Mouse (Mus musculus): ENCODE measurements around the gene Gm20388. TPM values are rescaled to one million over a fixed set of nuclear protein-coding genes. Genes with fewer than 3 reads are reported as not detected.
A peak's percentile ranks its signal among the peaks of the same experiment; 100 is the strongest.

Gene Gm20388
- polyA plus RNA-seq, 1 experiment from 2014 or later, result 3.6 TPM

GRCm38 (mm10) chr8:124083611-124084010 lies 4173.0 kb downstream of the Gm20388 start:
- no peaks in the 10 kb centered on the region for H3K9me3 ChIP-seq
- 83% methylated on average over 7 of the region's 7 CpGs for WGBS

GRCm38 (mm10) chr8:124085668-124086067 lies 4175.0 kb downstream of the Gm20388 start:
- Histone ChIP-seq H3K4me1 (peaks cover 13% of the 10 kb centered on the region), H3K36me3 (replicated peaks) (no peaks in the 10 kb centered on the region), H3K4me3 (no peak overlapping the region), H3K9me3 (no peaks in the 10 kb centered on the region), H3K27me3 (replicated peaks; ENCODE audit: low read depth, poor library complexity, severe bottlenecking) (no peaks in the 10 kb centered on the region), H3K27ac (replicated peaks) (no peak overlapping the region)
- DNase-seq (ENCODE audit: low spot score), result no peak
- WGBS, result 75% methylated on average over 4 of the region's 4 CpGs

More at GRCm38 (mm10) chr8:124083611-124084010, 4173.0 kb downstream of the Gm20388 start:
- no peak for DNase-seq (ENCODE audit: low spot score)
- Histone ChIP-seq H3K4me1 (peaks cover 19% of the 10 kb centered on the region), H3K36me3 (replicated peaks) (no peaks in the 10 kb centered on the region), H3K27me3 (replicated peaks; ENCODE audit: low read depth, poor library complexity, severe bottlenecking) (no peaks in the 10 kb centered on the region), H3K27ac (replicated peaks) (0 out of 2 replicates have a peak overlapping the region, but pooled peaks have one; percentile 6), H3K4me3 (no peak overlapping the region)

GRCm38 (mm10) chr8:124088092-124088613 lies 4177.5 kb downstream of the Gm20388 start:
- WGBS, result 38% methylated on average over 11 of the region's 11 CpGs
- no peaks in the 10 kb centered on the region for H3K36me3 ChIP-seq (replicated peaks)
- H3K27me3 ChIP-seq (replicated peaks; ENCODE audit: low read depth, poor library complexity, severe bottlenecking), result no peaks in the 10 kb centered on the region
- H3K9me3 ChIP-seq, result 0 out of 2 replicates have a peak, but pooled peaks cover 3% of the 10 kb centered on the region
- H3K27ac ChIP-seq (replicated peaks), result peak overlapping the region; percentile 54; the same call in 1 of the 2 replicates
- no peak for DNase-seq (ENCODE audit: low spot score)
- H3K4me1 ChIP-seq, result peaks cover 9% of the 10 kb centered on the region
- no peak overlapping the region for H3K4me3 ChIP-seq

GRCm38 (mm10) chr8:124089016-124089415 lies 4178.4 kb downstream of the Gm20388 start:
- 79% methylated on average over 5 of the region's 5 CpGs for WGBS
- Histone ChIP-seq H3K4me3 (no peak overlapping the region), H3K9me3 (0 out of 2 replicates have a peak, but pooled peaks cover 3% of the 10 kb centered on the region), H3K36me3 (replicated peaks) (no peaks in the 10 kb centered on the region), H3K27me3 (replicated peaks; ENCODE audit: low read depth, poor library complexity, severe bottlenecking) (no peaks in the 10 kb centered on the region), H3K27ac (replicated peaks) (no peak overlapping the region), H3K4me1 (peaks cover 9% of the 10 kb centered on the region)
- no peak for DNase-seq (ENCODE audit: low spot score)

GRCm38 (mm10) chr8:124090473-124090872 lies 4179.8 kb downstream of the Gm20388 start:
- Histone ChIP-seq H3K9me3 (0 out of 2 replicates have a peak, but pooled peaks cover 3% of the 10 kb centered on the region), H3K36me3 (replicated peaks) (no peaks in the 10 kb centered on the region), H3K27me3 (replicated peaks; ENCODE audit: low read depth, poor library complexity, severe bottlenecking) (no peaks in the 10 kb centered on the region), H3K27ac (replicated peaks) (no peak overlapping the region), H3K4me1 (peaks cover 9% of the 10 kb centered on the region), H3K4me3 (no peak overlapping the region)
- 93% methylated on average over 5 of the region's 5 CpGs for WGBS
- DNase-seq (ENCODE audit: low spot score), result no peak

GRCm38 (mm10) chr8:124098953-124099622 lies 4188.4 kb downstream of the Gm20388 start:
- Histone ChIP-seq H3K4me1 (peaks cover 19% of the 10 kb centered on the region), H3K36me3 (replicated peaks) (no peaks in the 10 kb centered on the region), H3K9me3 (no peaks in the 10 kb centered on the region), H3K27ac (replicated peaks) (peak overlapping the region; percentile 78), H3K4me3 (no peak overlapping the region), H3K27me3 (replicated peaks; ENCODE audit: low read depth, poor library complexity, severe bottlenecking) (no peaks in the 10 kb centered on the region)
- WGBS, result 40% methylated on average over 11 of the region's 11 CpGs
- peak; percentile 77 for DNase-seq (ENCODE audit: low spot score)

GRCm38 (mm10) chr8:124099623-124099965 lies 4189.0 kb downstream of the Gm20388 start:
- no peak for DNase-seq (ENCODE audit: low spot score)
- Histone ChIP-seq H3K36me3 (replicated peaks) (no peaks in the 10 kb centered on the region), H3K4me1 (peaks cover 19% of the 10 kb centered on the region), H3K4me3 (no peak overlapping the region), H3K9me3 (no peaks in the 10 kb centered on the region), H3K27ac (replicated peaks) (peak overlapping the region; percentile 78; the same call in 1 of the 2 replicates), H3K27me3 (replicated peaks; ENCODE audit: low read depth, poor library complexity, severe bottlenecking) (no peaks in the 10 kb centered on the region)
- 75% methylated on average over 6 of the region's 6 CpGs for WGBS

- Histone ChIP-seq H3K27ac (replicated peaks) (no peak overlapping the region), H3K36me3 (replicated peaks) (no peaks in the 10 kb centered on the region), H3K4me1 (peaks cover 13% of the 10 kb centered on the region; the same call in 1 of the 2 replicates), H3K9me3 (no peaks in the 10 kb centered on the region), H3K27me3 (replicated peaks; ENCODE audit: low read depth, poor library complexity, severe bottlenecking) (no peaks in the 10 kb centered on the region), H3K4me3 (no peak overlapping the region)
- DNase-seq (ENCODE audit: low spot score), result no peak
- WGBS, result 72% methylated on average over 6 of the region's 6 CpGs
Measured at GRCm38 (mm10) chr8:124105869-124106268, 4195.2 kb downstream of the Gm20388 start.

- no peak for DNase-seq (ENCODE audit: low spot score)
- Histone ChIP-seq H3K4me3 (no peak overlapping the region), H3K27ac (replicated peaks) (no peak overlapping the region), H3K9me3 (no peaks in the 10 kb centered on the region), H3K4me1 (peaks cover 13% of the 10 kb centered on the region; the same call in 1 of the 2 replicates), H3K36me3 (replicated peaks) (no peaks in the 10 kb centered on the region), H3K27me3 (replicated peaks; ENCODE audit: low read depth, poor library complexity, severe bottlenecking) (no peaks in the 10 kb centered on the region)
- 88% methylated on average over 7 of the region's 7 CpGs for WGBS
Measured at GRCm38 (mm10) chr8:124106328-124107195, 4195.9 kb downstream of the Gm20388 start.

GRCm38 (mm10) chr8:124113108-124113507 lies 4202.5 kb downstream of the Gm20388 start:
- no peaks in the 10 kb centered on the region for H3K27me3 ChIP-seq (replicated peaks; ENCODE audit: low read depth, poor library complexity, severe bottlenecking)
- H3K36me3 ChIP-seq (replicated peaks), result no peaks in the 10 kb centered on the region
- no peaks in the 10 kb centered on the region for H3K4me1 ChIP-seq
- WGBS, result 75% methylated on average over 10 of the region's 10 CpGs
- peaks cover 6% of the 10 kb centered on the region; the same call in 1 of the 2 replicates for H3K9me3 ChIP-seq
- no peak overlapping the region for H3K27ac ChIP-seq (replicated peaks)
- H3K4me3 ChIP-seq, result no peak overlapping the region
- no peak for DNase-seq (ENCODE audit: low spot score)

- peaks cover 11% of the 10 kb centered on the region for H3K9me3 ChIP-seq
- H3K4me1 ChIP-seq, result no peaks in the 10 kb centered on the region
- H3K4me3 ChIP-seq, result no peak overlapping the region
- 95% methylated on average over 20 of the region's 20 CpGs for WGBS
- no peak overlapping the region for H3K27ac ChIP-seq (replicated peaks)
- no peak for DNase-seq (ENCODE audit: low spot score)
- no peaks in the 10 kb centered on the region for H3K36me3 ChIP-seq (replicated peaks)
- H3K27me3 ChIP-seq (replicated peaks; ENCODE audit: low read depth, poor library complexity, severe bottlenecking), result no peaks in the 10 kb centered on the region
Measured at GRCm38 (mm10) chr8:124125241-124125640, 4214.6 kb downstream of the Gm20388 start.

- Histone ChIP-seq H3K27ac (replicated peaks) (no peak overlapping the region), H3K4me1 (peaks cover 26% of the 10 kb centered on the region), H3K9me3 (no peaks in the 10 kb centered on the region), H3K27me3 (replicated peaks; ENCODE audit: low read depth, poor library complexity, severe bottlenecking) (no peaks in the 10 kb centered on the region), H3K36me3 (replicated peaks) (no peaks in the 10 kb centered on the region), H3K4me3 (no peak overlapping the region)
- 80% methylated on average over 5 of the region's 5 CpGs for WGBS
- DNase-seq (ENCODE audit: low spot score), result no peak
Measured at GRCm38 (mm10) chr8:124137261-124137660, 4226.6 kb downstream of the Gm20388 start.

All from embryonic facial prominence, embryonic 10.5 days (tissue).